Mouse (Mus musculus) liver, embryonic 13.5 days (tissue): ENCODE results near the gene Nfatc2. TPM values are rescaled to one million over a fixed set of nuclear protein-coding genes. Genes with fewer than 3 reads are reported as not detected.
A peak's percentile ranks its signal among the peaks of the same experiment; 100 is the strongest.

Source experiments
- ATAC-seq: fragments of 200-750 bp; cut with Nextera tagmentation; 2 replicates; pipeline ENCODE4 v1.8.0; 2017; ENCODE audit warnings: low read depth, mild to moderate bottlenecking, moderate number of reproducible peaks, moderate library complexity
- DNase-seq: peaks from one replicate; pipeline ENCODE4 v3.0.0; 2022
- H3K27ac ChIP-seq: fragments of 300-500 bp; sonication (generic); 2 replicates; pipeline ENCODE4 v1.5.1; 2015; ENCODE audit warnings: moderate library complexity, mild to moderate bottlenecking, inconsistent platforms
- H3K27me3 ChIP-seq: fragments of 300-500 bp; sonication (generic); 2 replicates; pipeline ENCODE4 v1.6.1; 2015; ENCODE audit warnings: mild to moderate bottlenecking, inconsistent platforms
- H3K36me3 ChIP-seq: fragments of 300-500 bp; sonication (generic); 2 replicates; pipeline ENCODE4 v1.6.1; 2015; ENCODE audit warnings: mild to moderate bottlenecking, inconsistent platforms
- H3K4me1 ChIP-seq: fragments of 300-500 bp; sonication (generic); replicated peaks from 2 replicates; pipeline ENCODE4 v1.6.1; 2015; ENCODE audit warnings: inconsistent platforms
- H3K4me2 ChIP-seq: fragments of 300-500 bp; sonication (generic); 2 replicates; pipeline ENCODE4 v1.6.1; 2015; ENCODE audit warnings: inconsistent platforms, mild to moderate bottlenecking, moderate library complexity
- H3K4me3 ChIP-seq: fragments of 300-500 bp; sonication (generic); replicated peaks from 2 replicates; pipeline ENCODE4 v1.5.1; 2015; ENCODE audit warnings: mild to moderate bottlenecking, inconsistent platforms
- H3K9ac ChIP-seq: fragments of 300-500 bp; sonication (generic); 2 replicates; pipeline ENCODE4 v1.6.1; 2015; ENCODE audit warnings: mild to moderate bottlenecking, inconsistent platforms
- H3K9me3 ChIP-seq: fragments of 300-500 bp; sonication (generic); replicated peaks from 2 replicates; pipeline ENCODE4 v1.6.1; 2016; ENCODE audit warnings: inconsistent platforms
- WGBS: fragments of 180-500 bp; shearing (Covaris S2); methylation state at CpG from one replicate; pipeline ENCODE4 v1.1.7; 2015; ENCODE audit not compliant: insufficient replicate concordance; 5-methylcytosine and 5-hydroxymethylcytosine counted together
- polyA plus RNA-seq: library from polyadenylated mRNA; unstranded; fragments of >200 nt; fragmentation: Nextera tagmentation; extraction: Ambion mirVana; gene quantifications from 2 replicates; pipeline ENCODE4 v1.2.1, GENCODE M21; 2015

Gene Nfatc2
- polyA plus RNA-seq, 1 experiment from 2014 or later, result 0.21 TPM

GRCm38 (mm10) chr2:168608125-168608564 lies 6.7 kb upstream of the Nfatc2 start:
- no peak overlapping the region for H3K27ac ChIP-seq

GRCm38 (mm10) chr2:168604655-168605070 lies 3.2 kb upstream of the Nfatc2 start:
- Histone ChIP-seq H3K4me3 (no peak overlapping the region), H3K36me3 (no peaks in the 10 kb centered on the region), H3K4me1 (peaks cover 16% of the 10 kb centered on the region), H3K4me2 (no peak overlapping the region), H3K27ac (no peak overlapping the region), H3K9ac (no peak overlapping the region), H3K9me3 (no peaks in the 10 kb centered on the region), H3K27me3 (peaks cover 44% of the 10 kb centered on the region)
- WGBS, result 12% methylated on average over 16 of the region's 16 CpGs
- ATAC-seq (no peak), DNase-seq (no peak)

More at GRCm38 (mm10) chr2:168608125-168608564, 6.7 kb upstream of the Nfatc2 start:
- peaks cover 8% of the 10 kb centered on the region for H3K4me1 ChIP-seq
- H3K9ac ChIP-seq, result no peak overlapping the region
- DNase-seq (no peak), ATAC-seq (no peak)
- no peak overlapping the region for H3K4me3 ChIP-seq
- H3K36me3 ChIP-seq, result no peaks in the 10 kb centered on the region
- H3K27me3 ChIP-seq, result peaks cover 10% of the 10 kb centered on the region
- no peak overlapping the region for H3K4me2 ChIP-seq
- no peaks in the 10 kb centered on the region for H3K9me3 ChIP-seq
- WGBS, result 62% methylated on average over 9 of the region's 9 CpGs

GRCm38 (mm10) chr2:168602387-168602741 lies 907 bp upstream of the Nfatc2 start:
- no peak overlapping the region for H3K4me2 ChIP-seq

GRCm38 (mm10) chr2:168600750-168601490 lies 537 bp downstream of the Nfatc2 start:
- Histone ChIP-seq H3K27me3 (peaks cover 63% of the 10 kb centered on the region), H3K27ac (no peak overlapping the region), H3K4me3 (peak overlapping the region; percentile 27), H3K4me2 (peak overlapping the region; percentile 42), H3K4me1 (peaks cover 16% of the 10 kb centered on the region), H3K9ac (no peak overlapping the region), H3K9me3 (no peaks in the 10 kb centered on the region), H3K36me3 (no peaks in the 10 kb centered on the region)
- DNase-seq (no peak), ATAC-seq (no peak)
- WGBS, result 5% methylated on average over 32 of the region's 32 CpGs

More at GRCm38 (mm10) chr2:168602387-168602741, 907 bp upstream of the Nfatc2 start:
- ATAC-seq, result no peak
- H3K9me3 ChIP-seq, result no peaks in the 10 kb centered on the region
- no peak for DNase-seq
- peaks cover 63% of the 10 kb centered on the region for H3K27me3 ChIP-seq
- peaks cover 16% of the 10 kb centered on the region for H3K4me1 ChIP-seq
- H3K9ac ChIP-seq, result no peak overlapping the region
- H3K36me3 ChIP-seq, result no peaks in the 10 kb centered on the region
- H3K27ac ChIP-seq, result no peak overlapping the region
- H3K4me3 ChIP-seq, result no peak overlapping the region
- WGBS, result 29% methylated on average over 12 of the region's 12 CpGs

GRCm38 (mm10) chr2:168595693-168596092 lies 5.8 kb downstream of the Nfatc2 start:
- no peak for ATAC-seq
- WGBS, result 43% methylated on average over 7 of the region's 7 CpGs
- H3K27me3 ChIP-seq, result peaks cover 33% of the 10 kb centered on the region

GRCm38 (mm10) chr2:168593676-168594075 lies 7.8 kb downstream of the Nfatc2 start:
- Histone ChIP-seq H3K27me3 (peaks cover 33% of the 10 kb centered on the region), H3K4me2 (no peak overlapping the region), H3K9ac (no peak overlapping the region), H3K27ac (no peak overlapping the region), H3K36me3 (no peaks in the 10 kb centered on the region), H3K4me1 (peaks cover 25% of the 10 kb centered on the region), H3K9me3 (no peaks in the 10 kb centered on the region), H3K4me3 (no peak overlapping the region)
- 73% methylated on average over 6 of the region's 6 CpGs for WGBS
- DNase-seq (no peak), ATAC-seq (no peak)

More at GRCm38 (mm10) chr2:168595693-168596092, 5.8 kb downstream of the Nfatc2 start:
- Histone ChIP-seq H3K27ac (no peak overlapping the region), H3K4me1 (peaks cover 9% of the 10 kb centered on the region), H3K4me2 (no peak overlapping the region), H3K36me3 (no peaks in the 10 kb centered on the region), H3K4me3 (no peak overlapping the region), H3K9ac (no peak overlapping the region), H3K9me3 (no peaks in the 10 kb centered on the region)
- no peak for DNase-seq

- no peak for DNase-seq
- H3K4me3 ChIP-seq, result no peak overlapping the region
These were observed 8.5 kb downstream of the Nfatc2 start for GRCm38 (mm10) chr2:168593004-168593403.

GRCm38 (mm10) chr2:168591076-168591475 lies 10.4 kb downstream of the Nfatc2 start:
- Histone ChIP-seq H3K9me3 (no peaks in the 10 kb centered on the region), H3K9ac (no peak overlapping the region), H3K27me3 (peaks cover 32% of the 10 kb centered on the region), H3K4me3 (no peak overlapping the region), H3K4me2 (0 out of 2 replicates have a peak overlapping the region, but pooled peaks have one; percentile 73), H3K4me1 (peaks cover 25% of the 10 kb centered on the region), H3K36me3 (no peaks in the 10 kb centered on the region), H3K27ac (no peak overlapping the region)
- ATAC-seq, result peak; percentile 67
- 2% methylated on average over 2 of the region's 2 CpGs for WGBS
- DNase-seq, result no peak

More at GRCm38 (mm10) chr2:168593004-168593403, 8.5 kb downstream of the Nfatc2 start:
- H3K27ac ChIP-seq, result no peak overlapping the region
- no peak overlapping the region for H3K4me2 ChIP-seq
- no peaks in the 10 kb centered on the region for H3K36me3 ChIP-seq
- H3K9ac ChIP-seq, result no peak overlapping the region
- no peaks in the 10 kb centered on the region for H3K9me3 ChIP-seq
- 58% methylated on average over 5 of the region's 5 CpGs for WGBS
- peaks cover 25% of the 10 kb centered on the region for H3K4me1 ChIP-seq
- no peak for ATAC-seq
- peaks cover 32% of the 10 kb centered on the region for H3K27me3 ChIP-seq

GRCm38 (mm10) chr2:168590556-168590955 lies 10.9 kb downstream of the Nfatc2 start:
- H3K4me1 ChIP-seq, result peaks cover 25% of the 10 kb centered on the region
- no peaks in the 10 kb centered on the region for H3K9me3 ChIP-seq
- H3K27ac ChIP-seq, result no peak overlapping the region
- H3K4me3 ChIP-seq, result peak overlapping the region; percentile 52
- peak overlapping the region; percentile 73 for H3K4me2 ChIP-seq
- WGBS, result 13% methylated on average over 10 of the region's 10 CpGs
- peaks cover 32% of the 10 kb centered on the region for H3K27me3 ChIP-seq
- ATAC-seq (no peak), DNase-seq (no peak)
- no peaks in the 10 kb centered on the region for H3K36me3 ChIP-seq
- no peak overlapping the region for H3K9ac ChIP-seq

GRCm38 (mm10) chr2:168590168-168590551 lies 11.3 kb downstream of the Nfatc2 start:
- Histone ChIP-seq H3K4me3 (peak overlapping the region; percentile 52), H3K27me3 (peaks cover 32% of the 10 kb centered on the region), H3K4me2 (peak overlapping the region; percentile 73), H3K9ac (peak overlapping the region; percentile 47), H3K36me3 (no peaks in the 10 kb centered on the region), H3K27ac (no peak overlapping the region), H3K9me3 (no peaks in the 10 kb centered on the region), H3K4me1 (peaks cover 25% of the 10 kb centered on the region)
- ATAC-seq (peak; percentile 68), DNase-seq (no peak)
- WGBS, result 1% methylated on average over 38 of the region's 38 CpGs

GRCm38 (mm10) chr2:168589368-168590167 lies 11.9 kb downstream of the Nfatc2 start:
- H3K4me1 ChIP-seq, result peaks cover 25% of the 10 kb centered on the region
- H3K36me3 ChIP-seq, result no peaks in the 10 kb centered on the region
- peak overlapping the region; percentile 73 for H3K4me2 ChIP-seq
- peak overlapping the region; percentile 52 for H3K4me3 ChIP-seq
- 7% methylated on average over 21 of the region's 21 CpGs for WGBS
- no peak overlapping the region for H3K27ac ChIP-seq
- no peaks in the 10 kb centered on the region for H3K9me3 ChIP-seq
- peak; percentile 39; the same call in 1 of the 2 replicates for ATAC-seq
- no peak for DNase-seq
- peaks cover 32% of the 10 kb centered on the region for H3K27me3 ChIP-seq
- peak overlapping the region; percentile 47 for H3K9ac ChIP-seq
